Mouse (Mus musculus) hindbrain, embryonic 14.5 days (tissue): ENCODE data around the gene Adora1. TPM values are rescaled to one million over a fixed set of nuclear protein-coding genes. Genes with fewer than 3 reads are reported as not detected.

Experiments used
- ATAC-seq: fragments of 200-750 bp; cut with Nextera tagmentation; 2 replicates; pipeline ENCODE4 v1.8.0; 2017; ENCODE audit warnings: moderate number of reproducible peaks, mild to moderate bottlenecking, moderate TSS enrichment, moderate library complexity; ENCODE audit not compliant: low FRiP score
- DNase-seq: peaks from one replicate; pipeline ENCODE4 v3.0.0-alpha.2; 2015; ENCODE audit warnings: low spot score
- H3K27ac ChIP-seq: fragments of 300-500 bp; sonication (generic); 2 replicates; pipeline ENCODE4 v1.5.1; 2014; ENCODE audit warnings: mild to moderate bottlenecking, moderate library complexity
- H3K27me3 ChIP-seq: fragments of 300-500 bp; sonication (generic); 2 replicates; pipeline ENCODE4 v1.6.1; 2014; ENCODE audit warnings: mild to moderate bottlenecking, low read length, mixed read lengths; ENCODE audit not compliant: control insufficient read depth, insufficient read depth
- H3K36me3 ChIP-seq: fragments of 300-500 bp; sonication (generic); replicated peaks from 2 replicates; pipeline ENCODE4 v1.6.1; 2014; ENCODE audit not compliant: control insufficient read depth, insufficient read depth
- H3K4me1 ChIP-seq: fragments of 300-500 bp; sonication (generic); replicated peaks from 2 replicates; pipeline ENCODE4 v1.6.1; 2014; ENCODE audit warnings: antibody characterized with exemption, low read length, mixed read lengths; ENCODE audit not compliant: control insufficient read depth, insufficient read depth
- H3K4me2 ChIP-seq: fragments of 300-500 bp; sonication (generic); replicated peaks from 2 replicates; pipeline ENCODE4 v1.6.1; 2014; ENCODE audit warnings: mild to moderate bottlenecking, moderate library complexity
- H3K4me3 ChIP-seq: fragments of 300-500 bp; sonication (generic); replicated peaks from 2 replicates; pipeline ENCODE4 v1.5.1; 2014; ENCODE audit warnings: mild to moderate bottlenecking, low read length
- H3K9ac ChIP-seq: fragments of 300-500 bp; sonication (generic); 2 replicates; pipeline ENCODE4 v1.6.1; 2014
- H3K9me3 ChIP-seq: fragments of 300-500 bp; sonication (generic); 2 replicates; pipeline ENCODE4 v1.6.1; 2016; ENCODE audit warnings: low read length; ENCODE audit not compliant: control insufficient read depth
- WGBS: fragments of 180-500 bp; shearing (Covaris S2); extraction: QIAGEN DNeasy Blood & Tissue Kit; methylation state at CpG from one replicate; pipeline ENCODE4 v1.1.7; 2014; 5-methylcytosine and 5-hydroxymethylcytosine counted together
- polyA plus RNA-seq: library from polyadenylated mRNA; unstranded; fragments of >200 nt; fragmentation: Nextera tagmentation; extraction: Ambion mirVana; gene quantifications from 2 replicates; pipeline ENCODE4 v1.2.1, GENCODE M21; 2014

Adora1 gene
- polyA plus RNA-seq, 1 experiment from 2014 or later: 13.0 TPM

GRCm38 (mm10) chr1:134168985-134169697, 66.1 kb downstream of the Adora1 start:
- Histone ChIP-seq H3K27ac (no peak overlapping the region), H3K9me3 (no peaks in the 10 kb centered on the region), H3K4me2 (no peak overlapping the region), H3K4me1 (no peaks in the 10 kb centered on the region), H3K27me3 (no peaks in the 10 kb centered on the region), H3K9ac (no peak overlapping the region), H3K36me3 (no peaks in the 10 kb centered on the region), H3K4me3 (no peak overlapping the region)
- DNase-seq (no peak), ATAC-seq (no peak)
- WGBS: 89% methylated on average over 8 of the region's 8 CpGs

- H3K9ac ChIP-seq: no peak overlapping the region
- H3K4me1 ChIP-seq: no peaks in the 10 kb centered on the region
- H3K27ac ChIP-seq: no peak overlapping the region
- H3K9me3 ChIP-seq: no peaks in the 10 kb centered on the region
- no peak overlapping the region for H3K4me3 ChIP-seq
- no peak overlapping the region for H3K4me2 ChIP-seq
- ATAC-seq (no peak), DNase-seq (no peak)
- no peaks in the 10 kb centered on the region for H3K36me3 ChIP-seq
- WGBS: 83% methylated on average over 3 of the region's 3 CpGs
- H3K27me3 ChIP-seq: no peaks in the 10 kb centered on the region
Observed at GRCm38 (mm10) chr1:134168567-134168966, 66.7 kb downstream of the Adora1 start.

- H3K27me3 ChIP-seq: no peaks in the 10 kb centered on the region
- no peak overlapping the region for H3K4me2 ChIP-seq
- DNase-seq (no peak), ATAC-seq (no peak)
- WGBS: 59% methylated on average over 14 of the region's 14 CpGs
- no peaks in the 10 kb centered on the region for H3K36me3 ChIP-seq
- no peaks in the 10 kb centered on the region for H3K9me3 ChIP-seq
- no peak overlapping the region for H3K27ac ChIP-seq
- H3K4me1 ChIP-seq: no peaks in the 10 kb centered on the region
- H3K4me3 ChIP-seq: no peak overlapping the region
- no peak overlapping the region for H3K9ac ChIP-seq
Observed at GRCm38 (mm10) chr1:134167416-134168305, 67.6 kb downstream of the Adora1 start.

- H3K36me3 ChIP-seq: no peaks in the 10 kb centered on the region
- H3K4me2 ChIP-seq: no peak overlapping the region
- H3K4me3 ChIP-seq: no peak overlapping the region
- H3K27ac ChIP-seq: no peak overlapping the region
- WGBS: 95% methylated on average over 3 of the region's 3 CpGs
- H3K9me3 ChIP-seq: no peaks in the 10 kb centered on the region
- DNase-seq: no peak
- no peak for ATAC-seq
- no peaks in the 10 kb centered on the region for H3K27me3 ChIP-seq
- no peaks in the 10 kb centered on the region for H3K4me1 ChIP-seq
- H3K9ac ChIP-seq: no peak overlapping the region
Observed at GRCm38 (mm10) chr1:134166547-134166946, 68.7 kb downstream of the Adora1 start.

GRCm38 (mm10) chr1:134164454-134164853, 70.8 kb downstream of the Adora1 start:
- 71% methylated on average over 4 of the region's 4 CpGs for WGBS
- no peak overlapping the region for H3K27ac ChIP-seq
- ATAC-seq: no peak

GRCm38 (mm10) chr1:134163476-134163875, 71.8 kb downstream of the Adora1 start:
- 85% methylated on average over 7 of the region's 7 CpGs for WGBS
- H3K4me1 ChIP-seq: no peaks in the 10 kb centered on the region
- no peak for DNase-seq

More at GRCm38 (mm10) chr1:134164454-134164853, 70.8 kb downstream of the Adora1 start:
- Histone ChIP-seq H3K9ac (no peak overlapping the region), H3K9me3 (no peaks in the 10 kb centered on the region), H3K4me2 (no peak overlapping the region), H3K27me3 (no peaks in the 10 kb centered on the region), H3K36me3 (no peaks in the 10 kb centered on the region), H3K4me1 (no peaks in the 10 kb centered on the region), H3K4me3 (no peak overlapping the region)
- DNase-seq: no peak

GRCm38 (mm10) chr1:134162510-134163225, 72.6 kb downstream of the Adora1 start:
- Histone ChIP-seq H3K36me3 (no peaks in the 10 kb centered on the region), H3K9me3 (no peaks in the 10 kb centered on the region), H3K4me3 (no peak overlapping the region), H3K27me3 (no peaks in the 10 kb centered on the region), H3K4me1 (no peaks in the 10 kb centered on the region), H3K9ac (no peak overlapping the region), H3K4me2 (no peak overlapping the region), H3K27ac (no peak overlapping the region)
- no peak for DNase-seq
- no peak for ATAC-seq
- 82% methylated on average over 6 of the region's 6 CpGs for WGBS

More at GRCm38 (mm10) chr1:134163476-134163875, 71.8 kb downstream of the Adora1 start:
- ATAC-seq: no peak
- Histone ChIP-seq H3K4me3 (no peak overlapping the region), H3K36me3 (no peaks in the 10 kb centered on the region), H3K27me3 (no peaks in the 10 kb centered on the region), H3K9ac (no peak overlapping the region), H3K27ac (no peak overlapping the region), H3K9me3 (no peaks in the 10 kb centered on the region), H3K4me2 (no peak overlapping the region)

GRCm38 (mm10) chr1:134161399-134161798, 73.8 kb downstream of the Adora1 start:
- no peaks in the 10 kb centered on the region for H3K27me3 ChIP-seq
- H3K9me3 ChIP-seq: no peaks in the 10 kb centered on the region
- no peak overlapping the region for H3K27ac ChIP-seq
- H3K4me2 ChIP-seq: no peak overlapping the region
- no peaks in the 10 kb centered on the region for H3K4me1 ChIP-seq
- H3K9ac ChIP-seq: no peak overlapping the region
- ATAC-seq (no peak), DNase-seq (no peak)
- WGBS: 79% methylated on average over 6 of the region's 6 CpGs
- H3K36me3 ChIP-seq: no peaks in the 10 kb centered on the region
- H3K4me3 ChIP-seq: no peak overlapping the region

- no peak overlapping the region for H3K4me2 ChIP-seq
Observed at GRCm38 (mm10) chr1:134160404-134160803, 74.8 kb downstream of the Adora1 start.

More at GRCm38 (mm10) chr1:134160404-134160803, 74.8 kb downstream of the Adora1 start:
- WGBS: 94% methylated on average over 3 of the region's 3 CpGs
- ATAC-seq (no peak), DNase-seq (no peak)
- no peak overlapping the region for H3K4me3 ChIP-seq
- H3K36me3 ChIP-seq: no peaks in the 10 kb centered on the region
- no peaks in the 10 kb centered on the region for H3K4me1 ChIP-seq
- no peaks in the 10 kb centered on the region for H3K27me3 ChIP-seq
- no peak overlapping the region for H3K27ac ChIP-seq
- no peak overlapping the region for H3K9ac ChIP-seq
- H3K9me3 ChIP-seq: no peaks in the 10 kb centered on the region
